ENCODE assay signal across 32 mouse cellular contexts in the genomic region with DNA sequence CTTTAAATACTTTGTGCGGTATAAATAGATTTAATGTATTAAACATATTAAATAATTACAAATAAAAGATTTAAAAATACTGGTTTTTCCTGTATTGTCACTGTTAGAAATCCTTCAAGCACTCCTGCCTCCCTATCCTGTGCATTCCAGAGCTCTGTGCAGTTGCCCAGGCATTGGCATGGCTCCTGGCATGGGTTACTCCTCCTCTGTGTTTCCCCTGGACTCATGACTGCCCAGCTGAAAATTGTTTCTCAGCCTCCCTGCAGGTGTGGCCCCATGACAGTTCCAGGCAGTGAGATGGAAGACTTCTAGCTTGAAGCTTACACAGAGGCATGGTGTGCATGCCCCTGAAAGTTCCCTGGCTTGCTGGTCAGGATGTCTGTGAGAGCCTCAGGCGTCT. TPM values are rescaled to one million over a fixed set of nuclear protein-coding genes. Genes with fewer than 3 reads are reported as not detected.
"Had no signal": no experiment of that assay in that cellular context is flagged by ENCODE, and none has a peak within 500 bp of the region (broad histone marks: within the 10 kb centered on the region; RNA-seq: fewer than 3 reads in every experiment).

No protein-coding gene starts in this region.

- ATAC-seq: forebrain, postnatal 0 days; hindbrain, postnatal 0 days; intestine, embryonic 16.5 days; liver, embryonic 12.5 days had no signal

- H3K27ac ChIP-seq: heart, adult 2 months; hindbrain, embryonic 13.5 days; hindbrain, embryonic 15.5 days; hindbrain, postnatal 0 days; kidney, embryonic 15.5 days; kidney, postnatal 0 days; limb, embryonic 13.5 days; limb, embryonic 15.5 days; liver, embryonic 12.5 days; liver, embryonic 14.5 days had no signal

- H3K9me3 ChIP-seq: hindbrain, embryonic 13.5 days; hindbrain, embryonic 15.5 days; kidney, embryonic 15.5 days; limb, embryonic 13.5 days; limb, embryonic 15.5 days; liver, embryonic 12.5 days had no signal

- H3K27me3 ChIP-seq: hindbrain, embryonic 13.5 days; hindbrain, embryonic 15.5 days; kidney, embryonic 15.5 days; limb, embryonic 13.5 days; limb, embryonic 15.5 days; liver, embryonic 12.5 days had no signal

- H3K4me1 ChIP-seq: hindbrain, embryonic 13.5 days; hindbrain, embryonic 15.5 days; kidney, embryonic 15.5 days; limb, embryonic 13.5 days; limb, embryonic 15.5 days; liver, embryonic 12.5 days had no signal

- H3K9ac ChIP-seq: forebrain, postnatal 0 days; hindbrain, embryonic 13.5 days; hindbrain, embryonic 15.5 days; kidney, embryonic 15.5 days; limb, embryonic 13.5 days; limb, embryonic 15.5 days; liver, embryonic 12.5 days; liver, embryonic 14.5 days had no signal

- H3K4me3 ChIP-seq: heart, adult 2 months; hindbrain, embryonic 13.5 days; hindbrain, embryonic 15.5 days; kidney, embryonic 15.5 days; limb, embryonic 13.5 days; limb, embryonic 15.5 days; liver, embryonic 12.5 days had no signal

- DNase-seq: forebrain, postnatal 0 days; gastrocnemius, postnatal 14 days; gastrocnemius, postnatal 36 days; kidney, adult 11 months; kidney, adult 8-10 months; layer of hippocampus, adult 9-11 months; layer of hippocampus, postnatal 36 days; left cerebral cortex, postnatal 4 days; lung, adult 18-20 months had no signal

- H3K4me2 ChIP-seq: heart, embryonic 11.5 days; hindbrain, embryonic 13.5 days; hindbrain, embryonic 15.5 days; kidney, embryonic 15.5 days; limb, embryonic 13.5 days; limb, embryonic 15.5 days; liver, embryonic 12.5 days had no signal

RNA-seq across cellular contexts. Expression of a gene that starts 20.8 kb away (rescaled TPM):
- total RNA-seq: gastrocnemius, adult 18-20 months; gastrocnemius, adult 8-10 months; gastrocnemius, postnatal 14 days; gastrocnemius, postnatal 36 days; heart, adult 2 months; hematopoietic stem cell, adult 5-6 weeks; layer of hippocampus, postnatal 14 days; layer of hippocampus, postnatal 36 days; left cerebral cortex, postnatal 10 days; left cerebral cortex, postnatal 25 days; left cerebral cortex, postnatal 4 days; liver, adult 2 months had no signal
- polyA plus RNA-seq: gonadal fat pad, adult 2 months; heart, adult 2 months; heart, embryonic 11.5 days; large intestine, adult 2 months; limb, embryonic 11.5 days; liver, adult 2 months; liver, embryonic 12.5 days; liver, embryonic 14.5 days; liver, embryonic 16.5 days had no signal
